Mouse (Mus musculus): Measurements from ENCODE around the gene Sh2d1b2.
"Not testable (repeated sequence)": the region's sequence is repeated elsewhere in the genome, so short reads cannot be mapped to it uniquely, and the experiment has no call there.

The Sh2d1b2 gene

GRCm38 (mm10) chr1:170232688-170233087, at the start of gene Sh2d1b2:
TSS of gene Sh2d1b2 (plus strand) at chr1:170232749.
- not testable (repeated sequence) for ATAC-seq (ENCODE audit: low TSS enrichment)

GRCm38 (mm10) chr1:170185137-170185536, 47.4 kb upstream of the Sh2d1b2 start:
- no peak for ATAC-seq (ENCODE audit: low TSS enrichment)

GRCm38 (mm10) chr1:170186531-170186930, 46.0 kb upstream of the Sh2d1b2 start:
- ATAC-seq (ENCODE audit: low TSS enrichment): peak; percentile 61

GRCm38 (mm10) chr1:170188601-170189000, 43.9 kb upstream of the Sh2d1b2 start:
- ATAC-seq (ENCODE audit: low TSS enrichment): peak; percentile 62

GRCm38 (mm10) chr1:170190225-170190624, 42.3 kb upstream of the Sh2d1b2 start:
- ATAC-seq (ENCODE audit: low TSS enrichment): no peak

GRCm38 (mm10) chr1:170191925-170192324, 40.6 kb upstream of the Sh2d1b2 start:
- no peak for ATAC-seq (ENCODE audit: low TSS enrichment)

- no peak for ATAC-seq (ENCODE audit: low TSS enrichment)
Measured at GRCm38 (mm10) chr1:170196211-170196610, 36.3 kb upstream of the Sh2d1b2 start.

GRCm38 (mm10) chr1:170200379-170200778, 32.2 kb upstream of the Sh2d1b2 start:
- peak; percentile 83 for ATAC-seq (ENCODE audit: low TSS enrichment)

- ATAC-seq (ENCODE audit: low TSS enrichment): no peak
Measured at GRCm38 (mm10) chr1:170206395-170206794, 26.2 kb upstream of the Sh2d1b2 start.

- no peak for ATAC-seq (ENCODE audit: low TSS enrichment)
Measured at GRCm38 (mm10) chr1:170213181-170213879, 19.2 kb upstream of the Sh2d1b2 start.

- ATAC-seq (ENCODE audit: low TSS enrichment): no peak
Measured at GRCm38 (mm10) chr1:170214383-170214756, 18.2 kb upstream of the Sh2d1b2 start.

- ATAC-seq (ENCODE audit: low TSS enrichment): peak; percentile 95
Measured at GRCm38 (mm10) chr1:170214757-170215522, 17.6 kb upstream of the Sh2d1b2 start, which contains the start of gene Uhmk1. TSS of gene Uhmk1 (minus strand) at chr1:170215397.

GRCm38 (mm10) chr1:170215590-170215989, 17.0 kb upstream of the Sh2d1b2 start:
- no peak for ATAC-seq (ENCODE audit: low TSS enrichment)

- ATAC-seq (ENCODE audit: low TSS enrichment): peak; percentile 66
Measured at GRCm38 (mm10) chr1:170218091-170218884, 14.3 kb upstream of the Sh2d1b2 start.

- no peak for ATAC-seq (ENCODE audit: low TSS enrichment)
Measured at GRCm38 (mm10) chr1:170220351-170220750, 12.2 kb upstream of the Sh2d1b2 start.

- ATAC-seq (ENCODE audit: low TSS enrichment): no peak
Measured at GRCm38 (mm10) chr1:170223276-170223675, 9.3 kb upstream of the Sh2d1b2 start.

GRCm38 (mm10) chr1:170245016-170245415, 12.5 kb downstream of the Sh2d1b2 start:
- ATAC-seq (ENCODE audit: low TSS enrichment): peak; percentile 93

GRCm38 (mm10) chr1:170254893-170255559, 22.5 kb downstream of the Sh2d1b2 start:
- ATAC-seq (ENCODE audit: low TSS enrichment): no peak; the same call in none of the 2 replicates

- ATAC-seq (ENCODE audit: low TSS enrichment): peak; percentile 100
Measured at GRCm38 (mm10) chr1:170255560-170255910, 23.0 kb downstream of the Sh2d1b2 start.

GRCm38 (mm10) chr1:170270281-170270680, 37.7 kb downstream of the Sh2d1b2 start:
- no peak for ATAC-seq (ENCODE audit: low TSS enrichment)

GRCm38 (mm10) chr1:170270696-170271095, 38.1 kb downstream of the Sh2d1b2 start:
- no peak for ATAC-seq (ENCODE audit: low TSS enrichment)

GRCm38 (mm10) chr1:170273252-170273651, 40.7 kb downstream of the Sh2d1b2 start:
- no peak for ATAC-seq (ENCODE audit: low TSS enrichment)
